Mouse (Mus musculus) C2C12 (cell line): ENCODE data around the gene Kctd7. TPM values are rescaled to one million over a fixed set of nuclear protein-coding genes. Genes with fewer than 3 reads are reported as not detected.

Experiments used
- H3K27me3 ChIP-seq: one replicate; pipeline ENCODE4 v1.6.1; 2011; ENCODE audit not compliant: control insufficient read depth, insufficient read depth, insufficient read length
- H3K36me3 ChIP-seq: one replicate; pipeline ENCODE4 v1.6.1; 2011; ENCODE audit not compliant: control insufficient read depth, insufficient read depth
- H3K4me3 ChIP-seq: one replicate; pipeline ENCODE4 v1.5.1; 2011; ENCODE audit warnings: mild to moderate bottlenecking, control low read depth; ENCODE audit not compliant: poor library complexity, insufficient read depth, severe bottlenecking
- H3K79me2 ChIP-seq: one replicate; pipeline ENCODE4 v1.6.1; 2011; ENCODE audit not compliant: control insufficient read depth, insufficient read depth
- H3K79me3 ChIP-seq: one replicate; pipeline ENCODE4 v1.6.1; 2011; ENCODE audit warnings: low read depth, control low read depth
- H3ac ChIP-seq: one replicate; pipeline ENCODE3; 2011; ENCODE audit warnings: low read depth; ENCODE audit not compliant: control insufficient read depth, insufficient read length
- CEBPB ChIP-seq: IDR thresholded peaks from one replicate; pipeline ENCODE4 v1.6.1; 2011; ENCODE audit warnings: low read depth, mild to moderate bottlenecking, control low read depth, moderate library complexity
- CTCF ChIP-seq: IDR thresholded peaks from one replicate; pipeline ENCODE4 v1.5.1; 2011; ENCODE audit not compliant: control insufficient read depth, insufficient read depth, insufficient read length
- FOSL1 ChIP-seq: IDR thresholded peaks from one replicate; pipeline ENCODE4 v1.8.0; 2011; ENCODE audit warnings: mild to moderate bottlenecking, low read length; ENCODE audit not compliant: poor library complexity, insufficient read depth, severe bottlenecking
- MAX ChIP-seq: IDR thresholded peaks from one replicate; pipeline ENCODE4 v1.6.1; 2011; ENCODE audit warnings: mild to moderate bottlenecking, control low read depth
- MYOD1 ChIP-seq: IDR thresholded peaks from one replicate; pipeline ENCODE4 v1.6.1; 2011; ENCODE audit warnings: low read depth; ENCODE audit not compliant: control insufficient read depth, insufficient read length
- MYOG ChIP-seq: IDR thresholded peaks from one replicate; pipeline ENCODE4 v1.6.1; 2011; ENCODE audit not compliant: control insufficient read depth, insufficient read length; ENCODE audit errors: extremely low read depth
- USF1 ChIP-seq: IDR thresholded peaks from one replicate; pipeline ENCODE4 v1.6.1; 2011; ENCODE audit warnings: low read depth, mild to moderate bottlenecking, control low read depth, moderate library complexity
- polyA plus RNA-seq: library from polyadenylated mRNA; unstranded; fragments of >200 nt; fragmentation: generic; extraction: Trizol; gene quantifications from one replicate; pipeline ENCODE4 v1.2.1, GENCODE M21; 2012; ENCODE audit warnings: missing spikeins

Gene Kctd7
- polyA plus RNA-seq, 1 experiment: 2.4 TPM

DNA sequence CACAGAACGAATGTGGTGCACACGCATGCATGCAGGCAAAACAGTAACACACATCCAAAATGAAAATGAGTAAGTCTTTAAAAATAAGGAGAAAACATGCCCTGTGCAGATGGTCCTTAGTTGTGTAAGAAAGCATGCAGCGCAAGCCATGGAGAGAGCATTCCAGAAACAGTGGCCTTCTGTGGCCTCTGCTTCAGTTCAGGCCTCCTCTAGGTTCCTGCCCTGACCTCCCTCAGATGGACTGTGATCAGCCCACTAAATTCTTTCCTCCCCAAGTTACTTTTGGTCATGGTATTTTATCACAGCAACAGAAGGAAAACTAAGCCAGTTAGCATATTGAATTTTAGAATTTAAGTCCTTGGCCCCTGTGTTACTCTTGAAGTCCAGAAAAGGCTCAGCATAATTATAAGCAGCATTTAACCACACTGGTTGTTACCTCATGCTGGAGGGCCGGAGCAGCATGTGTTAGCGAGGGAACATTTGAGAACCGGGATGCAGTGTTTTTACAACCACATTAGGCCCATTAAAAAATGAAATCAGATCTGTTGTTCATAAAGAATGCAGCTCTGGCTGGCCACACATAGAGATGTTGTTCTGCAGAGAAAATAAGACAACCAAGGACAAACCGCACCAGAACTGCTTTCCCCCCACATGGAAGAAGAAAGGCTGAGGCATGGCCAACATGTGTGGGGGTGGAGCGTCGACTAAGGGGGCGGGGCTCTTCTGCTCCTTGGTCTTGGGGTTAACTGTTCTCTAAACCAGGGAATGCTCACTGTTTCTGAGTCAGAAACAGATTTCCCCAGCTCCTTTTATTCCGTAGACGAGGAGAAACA, 33.8 kb upstream of the Kctd7 start:
- peaks cover 12% of the 10 kb centered on the region for H3K36me3 ChIP-seq
- H3ac ChIP-seq: no peak overlapping the region
- H3K4me3 ChIP-seq: no peak overlapping the region
- H3K79me2 ChIP-seq: no peaks in the 10 kb centered on the region
- TF ChIP-seq CEBPB (no peak), MYOD1 (no peak), USF1 (no peak), FOSL1 (no peak), MYOG (no peak), CTCF (no peak), MAX (no peak)
- no peaks in the 10 kb centered on the region for H3K79me3 ChIP-seq
- no peaks in the 10 kb centered on the region for H3K27me3 ChIP-seq

DNA sequence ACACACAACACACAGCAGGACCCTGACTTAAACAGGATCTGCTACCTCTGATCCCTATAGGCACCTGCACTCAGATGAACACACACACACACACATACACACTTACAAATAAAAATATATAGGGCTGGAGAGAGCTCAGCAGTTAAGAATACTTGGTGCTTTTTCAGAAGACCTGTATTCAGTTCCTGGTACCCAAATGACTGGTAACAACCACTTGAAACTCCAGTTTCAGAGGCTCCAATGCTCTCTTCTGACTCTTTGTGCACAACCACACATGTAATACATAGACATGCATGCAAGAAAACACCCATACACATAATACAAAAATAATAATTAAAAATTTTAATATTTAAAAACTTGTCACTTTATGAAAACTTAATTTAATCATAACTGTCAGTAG, 32.0 kb upstream of the Kctd7 start:
- Histone ChIP-seq H3K79me3 (no peaks in the 10 kb centered on the region), H3K36me3 (peaks cover 12% of the 10 kb centered on the region), H3K79me2 (no peaks in the 10 kb centered on the region), H3ac (no peak overlapping the region), H3K27me3 (no peaks in the 10 kb centered on the region), H3K4me3 (no peak overlapping the region)
- TF ChIP-seq CEBPB (no peak), MAX (no peak), MYOD1 (no peak), USF1 (no peak), MYOG (no peak), FOSL1 (no peak), CTCF (no peak)

DNA sequence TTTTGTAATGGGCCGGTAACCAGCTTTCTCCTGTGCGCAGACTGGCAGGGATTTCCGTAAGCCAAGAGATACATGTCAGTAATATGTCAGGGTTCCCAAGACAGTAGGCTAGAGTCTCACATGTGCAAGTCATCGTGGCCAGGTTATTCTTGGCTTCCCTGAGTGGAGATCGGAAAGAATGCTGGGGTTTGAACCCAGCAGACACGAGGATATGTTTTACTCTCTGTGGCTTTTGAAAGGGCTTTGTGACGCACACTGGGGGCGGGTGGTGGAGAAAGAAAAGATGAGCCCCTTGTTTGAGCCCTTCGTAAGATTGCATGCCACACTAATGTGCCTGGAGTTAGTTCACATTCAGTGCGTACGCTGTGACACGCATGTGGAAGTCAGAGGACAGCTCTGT, 28.5 kb upstream of the Kctd7 start:
- H3K4me3 ChIP-seq: no peak overlapping the region
- H3ac ChIP-seq: no peak overlapping the region
- H3K79me2 ChIP-seq: peaks cover 14% of the 10 kb centered on the region
- H3K27me3 ChIP-seq: no peaks in the 10 kb centered on the region
- H3K79me3 ChIP-seq: no peaks in the 10 kb centered on the region
- H3K36me3 ChIP-seq: peaks cover 6% of the 10 kb centered on the region
- TF ChIP-seq MAX: no peak

DNA sequence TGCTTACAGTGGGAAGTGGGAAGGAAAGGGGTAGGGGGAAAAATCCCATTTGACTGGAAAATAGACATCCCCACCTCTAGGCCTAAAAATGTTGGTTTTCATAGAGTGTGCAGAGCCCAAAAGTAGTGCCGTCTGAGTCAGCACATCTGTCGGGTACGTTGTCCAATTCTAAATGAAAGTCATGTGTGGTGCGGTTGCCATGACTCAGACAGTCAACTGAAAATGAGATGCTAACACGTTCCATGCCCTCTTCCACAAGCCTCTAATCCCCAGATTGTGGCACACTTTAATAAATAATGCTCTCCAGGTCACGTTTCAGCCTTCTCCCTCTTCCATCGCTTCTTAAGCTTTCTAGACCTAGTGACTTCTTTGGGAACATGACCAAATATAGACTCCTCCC, 27.8 kb upstream of the Kctd7 start:
- H3K27me3 ChIP-seq: no peaks in the 10 kb centered on the region
- H3K79me2 ChIP-seq: peaks cover 14% of the 10 kb centered on the region
- H3K79me3 ChIP-seq: no peaks in the 10 kb centered on the region
- peaks cover 6% of the 10 kb centered on the region for H3K36me3 ChIP-seq
- TF ChIP-seq MYOD1 (peak; percentile 38), USF1 (peak; percentile 44), CTCF (no peak)
- no peak overlapping the region for H3ac ChIP-seq
- no peak overlapping the region for H3K4me3 ChIP-seq

DNA sequence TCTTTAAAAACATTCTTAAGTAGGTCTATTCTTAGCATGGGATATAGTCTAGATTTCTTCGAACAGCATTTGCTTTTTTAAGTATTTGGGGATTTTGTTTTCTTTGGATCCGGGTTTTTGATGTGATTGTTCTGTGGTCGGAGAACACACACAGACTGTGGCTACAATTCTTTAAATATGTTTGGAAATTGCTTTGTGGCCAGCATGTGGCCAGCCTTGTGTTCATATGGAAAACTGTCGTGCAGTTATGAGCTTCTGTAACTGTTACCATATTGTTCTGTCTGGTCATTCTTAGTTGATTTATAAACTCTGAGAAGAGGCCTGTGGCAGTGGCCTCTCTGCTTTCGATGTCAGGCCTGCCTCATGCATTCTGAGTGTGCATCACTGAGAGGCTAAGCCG, 26.7 kb upstream of the Kctd7 start:
- Histone ChIP-seq H3K4me3 (no peak overlapping the region), H3ac (no peak overlapping the region), H3K36me3 (peaks cover 6% of the 10 kb centered on the region), H3K79me2 (peaks cover 14% of the 10 kb centered on the region), H3K79me3 (no peaks in the 10 kb centered on the region), H3K27me3 (no peaks in the 10 kb centered on the region)
- TF ChIP-seq MYOD1 (no peak), USF1 (no peak), MAX (no peak), MYOG (no peak)

DNA sequence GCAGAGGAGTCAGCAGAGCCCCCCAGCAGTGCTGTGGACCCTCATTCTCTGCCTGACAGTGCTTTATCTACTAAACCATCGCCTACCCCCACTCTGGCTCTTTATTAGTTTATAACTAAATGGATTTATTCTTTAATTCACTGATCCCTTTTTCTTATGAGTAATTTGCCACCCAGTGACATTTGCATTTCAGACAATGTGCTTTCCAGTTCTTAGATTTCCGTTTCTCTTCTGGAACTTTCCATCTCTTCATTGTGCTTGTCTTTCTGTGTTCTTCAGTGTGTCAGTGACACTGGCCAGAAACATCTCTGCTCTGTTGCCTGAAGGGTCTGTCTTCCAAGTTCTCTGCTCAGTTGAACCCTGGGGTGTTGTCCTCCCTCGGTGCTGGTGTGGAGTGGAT, 25.4 kb upstream of the Kctd7 start:
- no peak overlapping the region for H3K4me3 ChIP-seq
- no peaks in the 10 kb centered on the region for H3K79me3 ChIP-seq
- H3K36me3 ChIP-seq: peaks cover 6% of the 10 kb centered on the region
- no peaks in the 10 kb centered on the region for H3K27me3 ChIP-seq
- H3K79me2 ChIP-seq: peaks cover 14% of the 10 kb centered on the region
- no peak overlapping the region for H3ac ChIP-seq
- TF ChIP-seq CTCF (no peak), MYOD1 (no peak), FOSL1 (no peak), MAX (no peak), CEBPB (no peak), MYOG (no peak), USF1 (no peak)
